Mouse (Mus musculus): ENCODE data around the gene Fuz.

Fuz gene

GRCm38 (mm10) chr7:44891611-44892010 is 4.3 kb upstream of the Fuz start:
- DNase-seq: peak in 1 of 2 experiments; percentile 40

DNA sequence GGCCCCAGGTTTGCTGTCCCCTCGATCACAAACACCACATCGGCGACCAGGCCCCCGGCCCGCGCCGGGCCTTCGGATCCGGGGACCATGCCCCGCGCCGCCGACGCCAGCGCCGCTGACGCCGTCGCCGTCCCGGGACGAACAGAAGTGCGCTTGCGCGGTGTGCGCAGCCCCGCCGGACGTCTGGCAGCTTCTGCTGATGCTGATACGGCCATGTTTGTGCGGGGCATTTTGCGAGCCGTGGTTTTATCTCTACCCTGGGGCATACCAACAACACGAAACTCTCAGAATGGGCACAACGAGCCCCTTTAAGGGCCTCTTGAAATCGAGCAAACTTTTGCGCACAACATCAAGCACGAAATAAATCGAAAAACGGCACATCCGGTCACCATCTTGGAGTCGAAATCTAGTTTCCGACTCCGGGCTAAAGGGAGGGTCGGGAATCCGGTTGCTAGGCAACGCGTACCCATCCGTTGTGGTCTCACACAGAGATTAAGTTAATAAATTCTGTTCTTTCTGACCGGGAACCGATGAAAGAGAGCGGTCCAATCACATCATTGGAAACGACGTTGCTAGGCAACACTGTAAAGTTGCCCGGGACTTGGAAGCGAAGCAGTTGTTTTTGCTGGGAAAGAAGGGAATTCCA is 3.5 kb upstream of the Fuz start, which contains the start of gene Med25:
TSS of gene Med25 (minus strand) at position 437 of the 646 bp plus-strand sequence.
- DNase-seq: peak; percentile 93 to 96

GRCm38 (mm10) chr7:44893197-44893596 is 2.7 kb upstream of the Fuz start:
- DNase-seq: no peak

GRCm38 (mm10) chr7:44894175-44894574 is 1.7 kb upstream of the Fuz start:
- DNase-seq: no peak

DNA sequence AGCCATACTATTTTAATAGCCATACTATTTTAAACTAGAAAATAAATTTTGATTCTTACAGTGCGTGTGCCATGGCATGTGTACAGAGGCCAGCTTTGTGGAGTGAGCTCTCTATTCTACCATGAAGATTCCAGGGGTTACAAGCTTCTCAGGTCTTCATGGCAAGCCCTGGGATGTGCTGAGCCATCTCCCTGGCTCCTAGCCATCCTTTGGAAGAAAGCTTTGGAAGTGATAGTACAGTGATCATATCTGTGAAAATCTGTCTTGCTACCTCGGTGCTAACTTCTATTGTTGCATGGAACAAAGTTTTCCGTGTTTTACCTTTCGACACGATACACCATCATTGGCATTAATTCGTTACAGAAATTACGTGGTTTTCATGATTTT is 680 bp upstream of the Fuz start:
- no peak for DNase-seq

- DNase-seq: no peak
These were observed 620 bp downstream of the Fuz start for GRCm38 (mm10) chr7:44896499-44896898.

DNA sequence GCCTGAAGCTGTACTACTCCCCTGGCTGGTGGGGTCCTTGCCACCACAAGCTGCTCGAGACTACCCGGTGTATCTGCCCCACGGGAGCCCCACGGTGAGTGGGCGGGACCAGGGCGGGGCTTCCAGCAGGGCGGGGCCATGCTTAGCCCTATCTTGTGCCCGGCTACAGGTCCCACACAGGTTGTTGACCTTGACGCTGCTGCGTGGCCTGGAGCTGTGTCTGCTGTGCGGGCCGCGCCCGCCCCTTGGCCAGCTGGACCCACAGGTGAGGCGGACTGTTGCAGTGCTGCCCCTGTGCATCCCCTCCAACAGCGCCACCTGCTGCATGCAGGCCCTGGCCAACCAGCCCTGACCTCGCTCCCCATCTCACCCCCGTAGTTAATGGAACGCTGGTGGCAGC is 2.7 kb downstream of the Fuz start:
- DNase-seq: peak; percentile 73 to 79

GRCm38 (mm10) chr7:44900632-44901031 is 4.8 kb downstream of the Fuz start:
- peak in 1 of 2 experiments; percentile 38 for DNase-seq

DNA sequence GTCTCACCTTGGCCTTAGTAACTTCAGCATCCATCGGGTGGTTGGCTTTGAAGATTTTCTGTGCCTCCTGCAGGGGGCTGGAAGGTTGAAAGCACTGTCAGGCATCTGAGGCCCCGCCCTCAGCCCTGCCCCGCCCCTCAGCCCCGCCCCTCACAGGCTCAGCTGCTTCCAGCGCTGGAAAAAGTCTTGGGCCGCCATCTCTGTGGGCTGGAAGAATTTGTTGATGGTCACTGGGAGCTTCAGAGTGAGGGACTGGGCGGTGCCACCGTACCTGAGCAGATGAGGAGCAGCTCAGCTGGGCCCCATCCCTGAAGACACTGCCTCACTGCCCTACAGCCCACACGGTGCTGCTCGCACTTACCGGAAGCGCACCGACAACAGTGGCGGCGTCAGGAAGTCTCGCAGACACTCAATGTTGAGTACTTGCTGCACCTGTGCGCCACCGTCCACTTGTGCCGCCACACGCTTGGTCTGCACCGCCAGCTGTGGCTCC is 5.4 kb downstream of the Fuz start:
- peak; percentile 74 to 84 for DNase-seq

GRCm38 (mm10) chr7:44905430-44905829 is 9.6 kb downstream of the Fuz start:
- no peak for DNase-seq

GRCm38 (mm10) chr7:44908706-44909476 is 13.0 kb downstream of the Fuz start:
- DNase-seq: no peak

GRCm38 (mm10) chr7:44914396-44914795 is 18.5 kb downstream of the Fuz start:
- no peak for DNase-seq

DNA sequence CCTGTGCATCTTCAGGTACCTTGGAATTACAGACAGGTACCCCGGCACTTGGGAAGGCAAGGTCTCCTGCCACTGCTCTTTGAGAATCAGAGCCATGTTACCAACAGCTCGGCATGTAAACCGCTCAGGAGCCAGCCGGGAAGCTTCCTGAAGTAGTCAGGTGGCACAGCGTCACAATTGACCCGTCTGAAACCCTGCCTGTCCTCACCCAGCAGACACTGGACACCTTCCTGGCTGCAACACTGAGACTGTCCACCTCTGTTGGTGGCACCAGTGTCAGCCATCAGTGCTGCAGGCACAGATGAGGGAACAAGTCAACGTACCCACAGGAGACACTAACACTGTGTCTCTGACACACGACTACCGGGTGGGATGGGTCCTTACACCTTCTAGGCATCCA is 19.4 kb downstream of the Fuz start:
- no peak for DNase-seq

DNA sequence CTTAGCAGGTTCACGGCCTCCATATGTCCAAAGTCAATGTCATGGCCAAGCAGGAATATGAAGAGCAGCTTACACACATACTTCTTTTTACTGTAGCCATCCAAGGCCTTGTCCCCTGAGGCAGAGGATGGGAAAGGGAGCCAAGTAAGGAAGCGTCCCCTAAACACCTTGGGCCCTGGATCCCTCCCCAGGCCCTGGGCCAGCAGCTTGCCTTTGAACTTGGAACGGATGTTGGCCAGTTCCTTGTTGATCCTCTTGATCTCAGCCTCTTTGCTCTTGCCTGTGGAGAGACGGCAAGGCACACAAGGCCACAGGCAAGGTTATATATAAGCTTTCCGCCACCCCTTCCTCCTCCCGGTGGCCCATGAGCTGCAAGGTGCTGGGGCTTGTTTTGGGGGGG is 20.3 kb downstream of the Fuz start:
- DNase-seq: no peak

DNA sequence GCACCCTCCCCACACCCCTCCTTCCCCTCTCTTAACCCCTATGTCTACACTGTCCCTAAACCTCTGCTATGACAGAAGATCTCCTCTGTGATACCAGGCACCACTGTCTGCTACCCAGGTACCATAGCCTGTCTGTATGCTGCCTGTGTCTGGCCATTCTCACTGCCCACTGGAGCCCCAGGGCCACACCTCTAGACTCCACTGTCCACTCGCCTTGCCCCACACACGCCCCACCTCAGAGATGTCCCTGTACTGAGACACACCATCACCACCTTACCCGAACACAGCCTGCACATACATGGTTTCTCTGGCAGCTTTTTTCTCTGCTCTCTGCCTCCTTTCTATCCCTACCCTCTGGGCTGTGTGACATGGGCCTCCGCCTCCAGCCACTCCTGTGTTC is 21.0 kb downstream of the Fuz start:
- DNase-seq: no peak

- DNase-seq: no peak
These were observed 22.3 kb downstream of the Fuz start for GRCm38 (mm10) chr7:44918219-44918618.

DNA sequence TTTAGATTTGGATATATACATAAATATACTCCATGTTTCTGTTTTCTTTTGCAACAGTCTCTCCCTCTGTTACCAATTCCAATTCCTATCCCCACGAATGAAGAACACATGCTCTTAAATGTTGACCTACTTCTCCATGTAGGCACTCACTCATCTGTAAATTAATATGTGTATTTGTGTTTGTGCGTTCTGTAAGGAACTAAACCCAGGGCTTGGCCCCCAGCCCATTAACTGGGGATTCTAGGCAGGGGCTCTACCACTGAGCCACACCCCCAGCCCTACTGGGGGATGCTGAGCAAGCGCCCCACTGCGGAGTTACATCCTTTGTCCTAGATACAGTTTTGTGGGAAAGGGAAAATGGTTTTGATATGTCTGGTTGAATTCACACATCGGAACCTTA is 23.2 kb downstream of the Fuz start:
- DNase-seq: no peak

DNA sequence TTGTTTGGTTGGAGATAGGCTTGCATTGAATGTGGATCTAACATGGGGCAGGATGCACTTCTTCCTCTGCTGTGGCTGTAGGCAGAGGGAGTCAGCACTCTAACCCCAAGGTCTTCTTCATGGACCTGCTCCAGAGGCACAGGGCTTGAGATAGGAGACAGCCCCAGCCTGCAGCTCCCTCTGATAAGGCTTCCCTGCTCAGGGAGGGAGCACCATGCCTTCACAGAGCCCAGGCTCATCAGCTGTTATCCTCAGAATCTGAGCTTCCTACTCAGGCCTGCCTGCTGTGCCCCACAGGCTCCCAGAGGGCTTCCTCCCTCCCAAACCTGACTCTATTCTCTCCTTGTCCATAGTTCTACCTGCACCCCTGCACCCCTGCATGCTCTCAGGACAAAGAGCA is 26.7 kb downstream of the Fuz start:
- DNase-seq: no peak

- peak; percentile 67 to 74 for DNase-seq
These were observed 29.6 kb downstream of the Fuz start for GRCm38 (mm10) chr7:44925468-44925867.

- no peak for DNase-seq
These were observed 32.7 kb downstream of the Fuz start for GRCm38 (mm10) chr7:44928570-44928969.

DNA sequence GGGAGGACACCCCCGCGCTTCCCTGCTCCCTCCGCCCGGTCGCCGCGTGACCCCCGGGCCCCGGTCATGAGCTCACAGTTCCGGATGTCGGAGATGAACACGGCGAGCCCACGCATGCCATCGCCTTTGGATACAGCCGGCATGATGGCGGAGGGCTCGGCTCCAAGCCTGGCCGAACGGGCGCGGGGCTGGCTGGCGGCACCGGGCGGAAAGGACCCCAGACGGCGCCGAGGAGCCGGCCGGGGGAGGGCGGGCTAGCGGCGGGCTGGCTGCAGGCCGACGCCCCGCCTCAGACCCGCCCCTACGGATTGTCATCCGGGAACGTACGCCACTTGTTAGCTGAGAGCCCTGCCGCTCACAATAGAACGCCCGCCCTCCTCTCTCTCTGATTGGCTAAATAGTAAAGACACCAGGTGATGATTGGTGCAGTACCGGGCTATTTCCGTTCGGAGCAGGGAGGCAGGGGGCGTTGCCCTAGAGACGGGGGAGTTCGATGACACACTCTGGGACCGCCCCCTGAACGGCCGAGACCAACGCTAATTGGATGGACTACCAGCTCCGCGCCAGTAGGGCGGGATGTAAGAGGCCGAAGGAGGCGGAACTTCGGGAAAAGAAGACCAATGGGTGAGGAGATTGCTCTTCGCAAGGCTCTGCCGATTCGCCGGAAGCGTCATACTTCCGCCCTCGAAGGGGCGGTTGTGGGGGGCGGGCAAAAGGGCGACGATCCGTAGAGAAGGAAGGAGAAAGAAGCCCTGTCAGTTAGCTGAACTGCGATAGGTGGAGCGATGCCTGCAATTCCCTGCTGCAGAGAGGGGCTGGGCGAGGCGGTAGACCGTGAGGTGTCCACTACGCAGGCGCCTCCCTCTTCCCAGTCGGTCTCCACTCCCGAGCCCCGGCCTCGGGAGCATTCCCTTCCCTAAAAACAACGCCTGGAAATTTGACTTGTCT is 33.6 kb downstream of the Fuz start, which contains the start of gene Ap2a1:
TSS of gene Ap2a1 (minus strand) at position 293 of the 948 bp plus-strand sequence.
- peak; percentile 99 to 100 for DNase-seq

GRCm38 (mm10) chr7:44938680-44939079 is 42.8 kb downstream of the Fuz start:
- no peak for DNase-seq

GRCm38 (mm10) chr7:44942904-44943303 is 47.0 kb downstream of the Fuz start, which contains the start of gene Tsks:
TSS of gene Tsks (plus strand) at chr7:44943204.
- no peak for DNase-seq

All from kidney, postnatal 4 days (tissue).